Mouse (Mus musculus): Measurements from ENCODE around the gene Isoc2b. TPM values are rescaled to one million over a fixed set of nuclear protein-coding genes. Genes with fewer than 3 reads are reported as not detected.
A peak's percentile ranks its signal among the peaks of the same experiment; 100 is the strongest.
"Not testable (repeated sequence)": the region's sequence is repeated elsewhere in the genome, so short reads cannot be mapped to it uniquely, and the experiment has no call there.

Isoc2b gene
- total RNA-seq, 4 experiments from 2014 or later: 8.3 to 10.0 (median 9.1) TPM

DNA sequence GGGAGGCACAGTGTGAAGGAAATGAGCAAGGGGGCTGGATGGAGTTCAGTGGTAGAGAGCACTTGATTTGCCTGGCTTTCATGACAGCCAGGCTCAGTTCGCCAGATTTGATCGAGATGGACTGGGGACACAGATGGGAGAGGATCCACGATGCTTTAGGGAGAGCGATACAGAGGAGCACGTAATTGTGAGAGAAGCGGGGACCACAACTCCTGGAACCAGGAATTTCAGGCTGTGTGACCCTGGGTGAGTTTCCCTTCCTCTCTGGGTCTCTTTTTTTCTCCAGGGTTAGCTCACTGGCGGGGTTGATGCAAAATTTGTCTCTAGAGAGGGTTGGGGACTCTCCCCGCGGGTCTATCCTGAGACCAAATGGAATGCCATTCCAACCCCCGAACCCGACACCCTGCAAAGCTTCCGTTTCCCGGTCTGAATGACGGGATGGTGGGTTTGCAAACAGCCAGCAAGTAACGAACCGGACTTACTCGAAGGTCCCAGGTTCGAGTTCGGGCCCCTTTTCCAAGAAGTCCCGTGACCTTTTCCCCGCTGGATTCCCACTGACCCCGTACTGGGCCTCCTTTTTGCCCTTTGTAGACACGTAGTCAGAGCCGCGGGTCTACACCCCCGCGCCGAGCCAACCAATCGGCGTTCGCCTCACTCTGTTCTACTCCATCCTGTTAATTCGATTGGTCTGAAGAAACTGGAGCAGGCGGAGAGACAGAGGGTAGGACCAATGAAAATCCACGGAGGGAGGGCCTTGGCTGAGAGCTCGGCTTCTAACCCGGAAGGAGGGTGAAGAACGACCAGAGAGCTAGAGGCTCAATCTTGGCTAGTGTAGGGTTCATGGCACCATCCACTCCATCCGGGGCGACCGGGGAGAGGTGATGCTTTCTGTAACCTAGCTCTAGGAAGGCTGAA, 4.2 kb downstream of the Isoc2b start:
- peak; percentile 92 to 96 for DNase-seq (ENCODE audit: low spot score in 2 of 2)

DNA sequence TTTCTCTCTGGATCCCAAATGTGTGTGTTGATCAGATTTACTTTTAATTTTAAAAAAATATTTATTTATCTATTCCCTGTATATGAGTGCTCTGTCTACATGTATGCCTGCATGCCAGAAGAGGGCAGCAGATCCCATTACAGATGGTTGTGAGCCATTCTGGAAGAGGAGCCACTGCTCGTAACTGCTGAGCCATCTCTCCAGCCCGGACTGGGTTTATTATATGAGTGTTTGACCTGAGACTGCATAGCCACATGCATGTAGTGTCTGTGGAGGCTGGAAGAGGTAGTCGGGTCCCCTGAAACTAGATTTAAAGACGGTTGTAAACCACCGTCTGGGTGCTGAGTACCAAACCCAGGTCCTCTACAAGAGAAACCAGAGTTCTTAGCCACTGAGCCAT, 5.0 kb downstream of the Isoc2b start:
- no peak for DNase-seq (ENCODE audit: low spot score in 2 of 2)

DNA sequence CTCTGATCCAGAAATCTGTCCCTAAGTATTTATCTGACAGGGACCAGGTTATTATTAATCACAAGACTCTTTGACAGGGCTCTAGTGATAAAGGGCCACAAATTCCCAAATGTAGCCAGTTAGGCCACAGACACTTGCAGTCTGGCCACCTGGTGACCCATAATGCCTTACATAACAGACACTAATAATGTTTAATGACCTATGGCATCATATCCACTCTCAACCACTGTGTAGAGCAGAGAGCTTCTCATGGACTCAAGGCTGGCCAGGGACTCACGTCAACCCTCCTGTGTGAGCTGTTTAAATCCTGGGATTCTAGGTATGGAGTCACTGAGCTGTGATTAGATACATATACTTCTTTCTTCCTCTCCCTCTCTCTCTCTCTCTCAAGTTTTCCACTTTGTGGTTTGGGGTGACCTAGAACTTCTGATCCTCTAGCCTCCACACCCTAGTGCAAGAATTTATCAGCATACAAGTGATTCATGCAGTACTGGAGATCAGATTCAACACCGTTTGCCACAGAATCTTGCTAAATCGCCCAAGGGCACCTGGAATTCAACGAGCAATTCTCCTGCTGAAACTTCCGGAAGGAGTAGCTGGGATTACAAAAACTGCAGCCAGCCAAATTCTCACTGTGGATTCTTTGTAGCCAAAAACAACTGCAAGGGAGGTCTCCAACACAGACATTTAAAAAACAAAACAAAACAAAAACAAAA, 5.8 kb downstream of the Isoc2b start:
- DNase-seq (ENCODE audit: low spot score in 2 of 2): no peak

DNA sequence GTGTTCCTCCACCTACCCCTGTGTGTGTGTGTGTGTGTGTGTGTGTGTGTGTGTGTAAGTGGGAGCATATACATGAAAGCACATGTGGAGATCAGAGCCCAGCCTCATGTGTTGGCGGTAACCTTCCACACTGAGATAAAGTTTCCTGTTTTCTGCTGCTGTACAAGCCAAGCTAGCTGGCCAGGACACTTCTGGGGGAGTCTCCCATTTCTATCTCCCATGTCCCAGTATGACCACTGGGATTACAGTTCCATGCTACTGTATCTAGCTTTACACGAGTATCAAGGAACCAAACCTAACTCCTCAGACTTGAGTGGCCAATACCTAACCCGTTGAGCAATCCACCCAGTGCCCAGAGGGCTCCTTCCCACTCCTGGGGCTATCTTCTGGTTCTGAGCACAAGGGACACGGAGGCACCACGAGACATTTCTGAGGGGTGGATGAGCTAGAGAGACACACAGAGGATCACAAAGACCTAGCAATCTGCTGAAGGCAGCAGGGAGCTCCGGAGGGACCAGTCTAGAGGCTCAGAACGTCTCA, 6.4 kb downstream of the Isoc2b start:
- no peak for DNase-seq (ENCODE audit: low spot score in 2 of 2)

DNA sequence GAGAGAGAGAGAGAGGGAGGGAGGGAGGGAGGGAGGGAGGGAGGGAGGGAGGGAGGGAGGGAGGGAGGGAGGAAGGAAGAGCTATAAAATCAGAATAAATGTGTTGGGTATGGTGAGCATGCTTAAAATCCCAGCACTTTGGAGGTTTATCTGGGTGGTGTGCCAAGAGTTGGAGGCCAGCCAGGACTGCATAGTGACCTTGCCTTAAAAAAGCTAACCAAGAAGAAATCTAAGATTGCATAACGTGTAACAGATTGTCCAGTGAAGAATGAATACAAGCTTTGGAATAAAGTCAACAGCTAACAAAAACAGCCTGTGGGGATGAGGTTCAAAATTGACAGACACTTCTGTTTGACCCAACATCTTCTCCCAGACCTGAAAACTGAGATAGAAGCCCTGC, 7.0 kb downstream of the Isoc2b start:
- no peak for DNase-seq (ENCODE audit: low spot score in 2 of 2)

DNA sequence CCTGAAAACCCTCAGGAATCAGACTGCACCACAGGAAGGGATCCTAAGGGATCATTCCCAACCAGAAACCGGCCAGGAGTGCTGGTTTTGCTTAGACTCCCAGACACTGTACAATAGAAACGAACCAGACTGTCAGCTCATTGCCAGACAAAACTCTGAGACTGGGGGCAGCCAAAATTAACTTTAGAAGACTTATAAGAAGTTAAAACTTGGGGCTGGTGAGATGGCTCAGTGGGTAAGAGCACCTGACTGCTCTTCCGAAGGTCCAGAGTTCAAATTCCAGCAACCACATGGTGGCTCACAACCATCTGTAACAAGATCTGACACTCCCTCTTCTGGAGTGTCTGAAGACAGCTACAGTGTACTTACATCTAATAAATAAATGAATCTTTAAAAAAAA, 9.1 kb downstream of the Isoc2b start:
- not testable (repeated sequence) for DNase-seq (ENCODE audit: low spot score in 2 of 2)

DNA sequence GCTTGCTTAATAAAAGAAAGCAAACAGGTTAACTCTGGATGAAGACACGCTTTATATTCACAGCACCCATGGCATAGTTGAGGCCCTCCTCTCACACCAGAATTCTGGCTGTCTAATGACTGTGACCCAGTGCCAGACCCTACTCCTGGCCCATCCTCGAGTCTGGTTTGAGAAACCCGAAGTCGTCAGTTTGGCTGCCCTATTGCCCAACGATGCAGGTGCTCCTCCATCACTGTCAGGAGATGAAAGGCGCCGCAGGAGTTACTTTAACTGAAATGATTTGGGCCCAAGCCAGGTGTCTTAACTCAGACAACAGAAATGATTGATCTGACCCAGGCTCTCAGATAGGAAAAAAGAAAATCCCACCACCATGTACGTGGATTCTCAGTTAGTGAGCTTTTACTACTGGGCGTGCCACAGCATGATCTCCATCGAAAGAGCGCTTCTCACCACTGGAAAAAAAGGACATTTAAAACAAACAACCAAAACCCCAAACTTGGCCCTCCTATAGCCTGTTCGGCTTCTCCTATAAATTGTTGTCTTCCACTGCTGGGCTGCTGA, 10.6 kb downstream of the Isoc2b start:
- DNase-seq (ENCODE audit: low spot score in 2 of 2): no peak

DNA sequence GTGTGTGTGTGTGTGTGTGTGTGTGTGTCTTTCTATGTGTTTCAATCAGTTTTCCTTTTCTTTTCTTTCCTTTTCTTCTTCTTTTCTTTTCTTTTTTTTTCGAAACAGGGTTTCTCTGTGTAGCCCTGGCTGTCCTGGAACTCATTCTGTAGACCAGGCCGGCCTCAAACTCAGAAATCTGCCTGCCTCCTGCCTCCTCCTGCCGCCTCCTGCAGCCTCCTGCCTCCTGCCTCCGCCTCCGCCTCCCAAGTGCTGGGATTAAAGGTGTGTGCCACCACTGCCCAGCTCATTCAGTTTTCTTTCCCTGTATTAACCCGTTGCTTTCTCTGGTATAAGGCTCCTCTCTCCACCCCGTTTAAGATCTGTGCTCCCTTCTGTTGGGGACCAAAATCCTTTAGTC, 12.7 kb downstream of the Isoc2b start:
- DNase-seq (ENCODE audit: low spot score in 2 of 2): no peak

DNA sequence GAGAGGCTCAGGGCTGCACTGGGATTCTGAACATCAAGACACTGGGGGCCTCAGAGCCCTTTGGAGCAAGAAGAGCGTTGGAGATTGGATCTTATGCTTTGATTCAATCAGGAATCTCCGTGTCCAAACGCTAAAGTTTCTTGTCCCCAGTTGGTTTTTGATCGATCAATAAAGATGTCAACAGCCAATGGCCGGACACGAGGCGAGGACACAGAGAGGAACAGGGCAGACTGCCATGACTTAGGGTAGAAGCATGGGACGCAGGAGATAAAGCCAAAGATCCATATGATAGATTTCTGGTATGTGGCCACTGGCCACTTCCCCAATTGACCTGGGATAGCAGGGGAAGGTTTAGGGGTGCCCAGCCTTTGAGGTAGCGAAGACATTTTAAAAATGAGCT, 13.6 kb downstream of the Isoc2b start:
- no peak for DNase-seq (ENCODE audit: low spot score in 2 of 2)

DNA sequence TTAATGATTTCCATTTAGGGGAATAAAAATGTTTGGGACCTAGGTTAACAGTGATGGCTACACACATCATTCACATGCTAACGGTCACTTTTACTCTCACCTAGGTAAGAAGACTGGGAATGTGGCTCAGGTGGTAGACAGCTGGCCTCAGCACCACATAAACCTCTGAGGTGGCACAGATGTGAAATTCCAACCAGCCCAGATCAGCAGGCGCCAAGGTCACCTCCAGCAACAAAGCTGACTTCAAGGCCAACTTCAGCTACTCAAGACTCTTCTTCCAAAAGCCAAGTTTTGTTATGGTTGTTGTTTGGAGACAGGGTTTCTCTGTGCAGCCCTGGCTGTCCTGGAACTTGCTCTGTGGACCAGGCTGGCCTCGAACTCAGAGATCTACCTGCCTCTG, 16.4 kb downstream of the Isoc2b start:
- no peak for DNase-seq (ENCODE audit: low spot score in 2 of 2)

DNA sequence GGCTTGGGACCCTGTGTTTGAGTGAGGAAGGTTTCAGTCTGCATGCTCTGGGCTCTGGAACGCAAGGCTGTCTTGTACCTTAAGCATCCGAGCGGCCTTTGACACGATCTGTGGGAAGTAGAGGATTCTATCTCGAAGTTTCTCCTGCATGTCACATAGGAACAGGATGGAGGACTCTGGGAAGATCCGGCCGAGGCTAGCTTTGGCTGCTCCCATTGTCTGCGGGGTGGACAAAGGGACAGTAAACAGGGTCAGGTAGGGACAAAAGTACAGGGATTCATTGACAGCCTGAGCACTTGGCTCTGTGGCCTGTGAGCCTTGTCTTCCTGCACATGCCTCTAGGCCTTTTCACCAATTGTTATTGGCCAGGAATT, 18.8 kb downstream of the Isoc2b start:
- DNase-seq (ENCODE audit: low spot score in 2 of 2): no peak

DNA sequence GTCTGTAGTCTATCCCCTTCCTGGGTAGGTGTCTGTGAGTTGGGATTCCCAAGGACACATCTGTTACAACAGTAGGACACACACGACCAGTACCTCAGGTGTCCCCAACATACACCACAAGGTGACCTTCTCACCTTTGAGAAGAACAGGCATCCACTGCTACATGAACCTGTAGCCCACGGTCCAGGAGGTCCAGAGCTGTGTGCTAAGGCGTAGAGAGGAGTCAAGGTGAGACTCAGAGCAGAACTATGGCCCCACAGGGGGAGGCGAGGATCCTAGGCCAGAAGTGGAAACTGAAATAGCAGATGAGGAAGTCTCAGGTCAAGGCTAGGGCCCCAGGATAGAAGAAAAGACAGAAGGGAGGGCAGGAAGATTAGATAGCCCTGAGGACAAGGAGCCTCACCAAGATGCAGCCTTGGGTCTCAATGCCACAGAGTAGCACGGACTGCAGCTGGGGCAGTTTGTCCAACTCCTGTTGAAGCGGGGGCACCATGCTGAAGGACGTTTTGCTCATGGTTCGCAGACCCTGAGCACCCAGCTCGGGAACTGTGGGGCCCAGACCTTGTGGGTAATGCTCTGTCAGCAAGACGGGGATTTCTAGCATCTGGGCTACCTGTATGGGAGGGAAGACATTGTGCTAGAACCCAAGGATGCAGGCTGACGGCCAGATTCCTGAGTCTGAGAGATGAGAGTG, 19.3 kb downstream of the Isoc2b start:
- DNase-seq (ENCODE audit: low spot score in 2 of 2): no peak

DNA sequence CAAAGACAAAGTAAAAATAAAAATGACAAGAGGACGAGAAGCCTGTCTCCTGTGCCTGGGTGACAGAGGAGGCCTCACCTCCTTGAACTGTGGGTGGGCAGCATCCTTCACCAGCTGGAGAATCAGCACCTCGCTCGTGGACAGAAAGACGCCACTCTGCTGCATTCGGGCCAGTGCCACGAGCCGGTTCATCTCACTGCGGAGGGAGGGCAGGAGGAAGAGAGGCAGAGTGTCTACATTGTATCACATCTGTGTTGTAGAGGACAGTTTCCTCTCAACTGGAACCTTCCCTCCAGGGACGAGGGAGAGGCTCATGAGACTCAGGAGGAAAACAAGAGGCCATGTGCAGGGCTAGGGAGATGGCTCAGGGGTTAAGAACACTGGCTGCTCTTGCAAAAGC, 20.7 kb downstream of the Isoc2b start:
- no peak for DNase-seq (ENCODE audit: low spot score in 2 of 2)

DNA sequence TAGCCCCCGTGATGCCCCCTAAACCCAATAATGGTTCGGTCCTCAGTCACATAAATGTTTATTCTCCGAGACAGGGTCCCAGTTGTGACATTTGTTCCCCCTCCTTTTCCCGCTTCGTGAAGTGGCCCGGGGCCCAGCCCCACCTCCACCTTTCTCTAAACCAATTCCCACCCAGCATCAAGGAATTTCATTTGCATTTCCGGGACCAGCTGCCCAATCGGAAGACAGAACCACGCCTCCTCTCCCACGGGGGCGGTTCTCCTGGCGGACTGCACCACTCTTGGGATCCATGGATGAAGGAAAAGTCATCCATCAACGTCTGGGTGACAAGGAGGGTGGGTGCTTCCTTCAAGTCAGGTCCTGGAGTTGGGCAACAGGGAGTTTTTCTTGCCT, 25.1 kb downstream of the Isoc2b start:
- DNase-seq (ENCODE audit: low spot score in 2 of 2): peak; percentile 76 to 93

DNA sequence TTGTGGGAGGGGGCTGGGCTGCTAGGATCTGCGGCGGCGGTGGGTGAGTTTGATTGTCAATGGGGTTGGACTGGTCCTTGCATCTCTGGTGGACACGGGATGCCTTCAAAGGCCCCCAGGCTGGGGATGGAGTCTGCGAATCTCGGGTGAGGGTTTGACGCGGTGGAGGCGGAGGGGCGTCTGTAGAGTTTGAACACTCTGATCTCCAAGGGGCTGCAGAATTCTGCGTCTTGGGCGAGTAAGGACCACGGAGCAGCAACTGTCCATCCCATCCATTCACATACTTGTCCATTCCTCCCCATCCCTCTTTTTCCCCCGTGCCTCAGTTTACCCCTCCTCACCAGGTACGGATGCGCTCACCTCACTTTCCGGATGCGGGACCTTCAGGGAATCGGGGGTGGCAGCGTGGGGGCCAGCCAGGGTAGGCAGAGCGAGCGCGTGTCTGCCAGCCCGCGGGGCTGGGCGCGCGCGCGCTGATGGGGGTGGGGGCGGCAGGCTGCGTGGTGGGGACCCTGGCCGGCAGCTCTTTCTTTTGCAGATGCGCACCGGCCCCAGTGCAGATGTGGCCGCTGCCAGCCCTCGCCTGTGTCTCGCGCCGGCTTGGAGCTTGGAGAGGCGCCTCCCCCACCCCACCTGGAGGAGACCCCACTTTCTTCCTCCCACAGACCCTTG, 25.7 kb downstream of the Isoc2b start, which contains the start of gene Shisa7:
Gene Shisa7 (minus strand): TSS at position 452 of the 672 bp plus-strand sequence.
- peak in 1 of 2 experiments; percentile 49 for DNase-seq (ENCODE audit: low spot score in 2 of 2)

DNA sequence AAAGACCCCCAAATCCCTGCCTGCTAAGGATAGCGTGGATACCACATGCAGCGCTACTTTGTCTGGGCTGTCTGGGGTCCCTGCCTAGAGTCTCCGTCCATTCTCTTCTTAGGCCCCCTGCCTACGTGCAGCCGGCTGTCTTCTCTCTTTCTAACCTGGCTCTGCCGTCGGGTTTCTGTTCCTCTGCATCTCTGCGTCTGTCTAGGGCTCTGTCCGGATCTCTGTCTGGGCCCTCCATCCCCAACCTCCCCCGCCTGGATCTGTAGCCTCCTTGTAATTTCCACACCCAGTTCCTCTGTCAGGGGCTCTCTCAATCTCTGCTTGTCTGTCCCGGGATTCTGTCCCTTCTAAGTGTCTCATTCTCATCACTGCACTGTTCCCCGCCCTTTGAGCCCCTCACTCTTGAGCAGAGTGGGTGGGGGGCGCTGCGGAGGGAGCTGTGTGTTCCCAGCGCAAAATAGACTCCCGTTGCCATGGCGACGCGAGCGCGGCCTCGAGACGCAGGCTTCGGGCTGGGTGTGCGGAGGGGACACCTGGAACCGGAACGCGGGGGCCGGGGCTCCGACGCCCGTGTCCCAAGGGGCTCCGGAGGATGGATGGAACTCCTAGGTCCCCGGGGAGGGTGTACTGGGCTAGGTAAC, 26.3 kb downstream of the Isoc2b start:
- DNase-seq (ENCODE audit: low spot score in 2 of 2): peak; percentile 73 to 81

DNA sequence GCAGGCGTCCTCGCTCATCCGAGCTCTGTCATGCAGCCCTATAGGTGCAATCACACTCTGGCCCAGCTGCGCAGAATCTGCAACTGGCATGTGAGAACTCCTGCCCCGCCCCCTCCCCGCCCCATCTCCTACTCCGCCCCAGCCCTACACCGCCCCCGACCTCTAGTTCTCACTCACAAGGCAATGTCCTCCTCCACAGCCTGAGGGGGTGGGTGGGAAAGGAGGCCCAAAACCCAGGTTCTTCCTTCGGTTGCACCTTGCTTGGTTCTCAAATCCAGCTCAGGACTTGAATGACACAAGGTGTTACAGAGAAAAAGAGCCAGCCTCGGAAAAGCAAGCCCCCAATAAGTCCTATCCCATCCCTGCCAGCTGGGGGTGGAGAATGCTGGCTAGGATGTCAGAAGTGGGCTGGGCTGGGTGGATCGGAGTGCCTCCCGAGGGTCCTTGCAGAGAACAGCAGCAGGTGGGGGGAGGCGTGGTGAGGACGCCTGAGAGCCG, 27.4 kb downstream of the Isoc2b start:
- peak; percentile 50 to 61 for DNase-seq (ENCODE audit: low spot score in 2 of 2)

DNA sequence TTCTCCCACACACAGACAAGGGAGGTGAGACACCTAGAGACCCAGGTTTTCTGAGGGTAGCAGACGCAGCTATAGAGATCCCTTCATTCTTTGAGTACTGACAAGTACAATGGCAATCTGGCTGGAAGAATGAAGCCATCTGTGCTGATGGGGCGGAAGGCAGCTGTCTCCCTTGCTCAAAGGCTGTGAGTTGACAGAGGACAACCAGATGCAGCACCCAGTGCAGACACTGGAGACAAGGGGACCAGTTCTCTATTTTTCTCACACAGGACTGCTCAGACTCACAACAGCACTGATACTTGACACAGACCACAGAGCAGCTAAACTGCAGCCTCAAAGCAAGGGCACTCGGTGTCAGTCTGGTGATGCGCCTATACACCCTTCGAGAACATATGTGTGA, 28.0 kb downstream of the Isoc2b start:
- DNase-seq (ENCODE audit: low spot score in 2 of 2): peak in 1 of 2 experiments; percentile 49

DNA sequence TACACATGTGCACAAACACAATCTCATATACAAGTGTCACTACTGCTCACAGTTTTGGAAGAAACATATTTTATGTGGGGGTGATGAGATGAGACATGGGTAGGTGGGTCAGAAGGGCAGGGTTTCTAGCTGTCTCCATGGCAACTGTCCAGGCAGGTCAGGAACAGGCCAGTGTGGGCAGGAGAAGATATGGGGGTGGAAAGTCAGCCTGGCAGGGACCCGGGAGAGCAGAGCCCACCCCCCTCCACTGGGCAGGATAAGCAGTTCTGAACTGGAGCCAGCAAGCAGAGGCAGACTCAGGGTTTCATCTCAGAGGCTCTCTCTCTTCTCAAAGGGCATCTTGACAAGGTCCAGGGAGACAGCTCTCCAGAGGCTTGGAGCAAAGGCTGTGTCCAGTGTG, 32.4 kb downstream of the Isoc2b start:
- no peak for DNase-seq (ENCODE audit: low spot score in 2 of 2)

DNA sequence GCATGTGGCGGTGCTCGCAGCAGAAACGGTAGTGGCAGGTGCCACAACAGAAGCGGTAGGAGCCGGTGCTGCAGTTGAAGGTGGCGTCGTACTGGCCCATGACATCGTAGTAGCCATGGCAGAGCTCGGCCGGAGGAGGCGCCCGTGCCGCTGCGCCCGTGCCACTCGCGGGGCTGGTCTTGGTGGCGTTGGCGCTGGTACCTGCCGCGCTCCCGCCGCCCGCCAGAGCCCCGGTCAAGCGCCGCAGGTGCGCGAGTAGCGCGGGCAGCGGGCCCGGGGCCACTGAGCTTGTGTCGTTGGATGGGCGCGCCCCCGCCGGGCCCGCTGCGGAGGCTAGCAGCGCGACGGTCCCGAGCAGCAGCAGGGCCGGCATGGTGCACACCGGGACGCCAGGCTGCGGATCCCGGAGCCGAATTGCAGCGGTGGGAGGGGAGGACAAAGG, 33.7 kb downstream of the Isoc2b start:
- no peak for DNase-seq (ENCODE audit: low spot score in 2 of 2)
